Mouse (Mus musculus): Measurements from ENCODE around the gene Mcm3. TPM values are rescaled to one million over a fixed set of nuclear protein-coding genes. Genes with fewer than 3 reads are reported as not detected.

Mcm3 gene
- polyA plus RNA-seq (2014; fragmentation: Nextera tagmentation; extraction: Ambion mirVana) = 16.6 and 28.3 TPM in 2 replicates

- H3K4me2 ChIP-seq (ENCODE audit: low read length) = peak within 1 kb of the TSS; percentile 82
- ATAC-seq (ENCODE audit: low FRiP score, low TSS enrichment) (peak; percentile 100), DNase-seq (peak; percentile 97)
- under 1% methylated on average over 52 of the region's 52 CpGs for WGBS
- H3K36me3 ChIP-seq (ENCODE audit: control insufficient read depth, insufficient read depth, low read length) = no peaks in the 10 kb centered on the region
- no peaks in the 10 kb centered on the region for H3K4me1 ChIP-seq (ENCODE audit: control insufficient read depth, insufficient read depth, low read length)
- H3K9me3 ChIP-seq (ENCODE audit: control insufficient read depth, low read length) = no peaks in the 10 kb centered on the region
- peak within 1 kb of the TSS; percentile 52 for H3K4me3 ChIP-seq (replicated peaks; ENCODE audit: low read depth, low read length)
- no peak within 1 kb of the TSS for H3K27ac ChIP-seq (replicated peaks; ENCODE audit: low read depth, low read length)
- H3K9ac ChIP-seq (replicated peaks; ENCODE audit: low read length) = peak within 1 kb of the TSS; percentile 42; the same call in 1 of the 2 replicates
- H3K27me3 ChIP-seq (ENCODE audit: control insufficient read depth, insufficient read depth, low read length) = no peaks in the 10 kb centered on the region
Measured at GRCm38 (mm10) chr1:20819771-20820605, at the start of gene Mcm3. TSS of gene Mcm3 (minus strand) at chr1:20820312.

GRCm38 (mm10) chr1:20868036-20868435 lies 47.9 kb upstream of the Mcm3 start:
- DNase-seq (peak; percentile 25), ATAC-seq (ENCODE audit: low FRiP score, low TSS enrichment) (peak; percentile 18; the same call in 1 of the 2 replicates)
- Histone ChIP-seq H3K27me3 (ENCODE audit: control insufficient read depth, insufficient read depth, low read length) (no peaks in the 10 kb centered on the region), H3K4me2 (ENCODE audit: low read length) (0 out of 2 replicates have a peak overlapping the region, but pooled peaks have one; percentile 0), H3K4me3 (replicated peaks; ENCODE audit: low read depth, low read length) (no peak overlapping the region), H3K27ac (replicated peaks; ENCODE audit: low read depth, low read length) (peak overlapping the region; percentile 14; the same call in 1 of the 2 replicates), H3K36me3 (ENCODE audit: control insufficient read depth, insufficient read depth, low read length) (no peaks in the 10 kb centered on the region), H3K9ac (replicated peaks; ENCODE audit: low read length) (no peak overlapping the region), H3K4me1 (ENCODE audit: control insufficient read depth, insufficient read depth, low read length) (peaks cover 13% of the 10 kb centered on the region), H3K9me3 (ENCODE audit: control insufficient read depth, low read length) (no peaks in the 10 kb centered on the region)
- 17% methylated on average over 9 of the region's 9 CpGs for WGBS

- ATAC-seq (ENCODE audit: low FRiP score, low TSS enrichment) (peak; percentile 64), DNase-seq (peak; percentile 72)
- Histone ChIP-seq H3K9me3 (ENCODE audit: control insufficient read depth, low read length) (no peaks in the 10 kb centered on the region), H3K4me2 (ENCODE audit: low read length) (0 out of 2 replicates have a peak overlapping the region, but pooled peaks have one; percentile 15), H3K4me1 (ENCODE audit: control insufficient read depth, insufficient read depth, low read length) (peaks cover 13% of the 10 kb centered on the region), H3K9ac (replicated peaks; ENCODE audit: low read length) (no peak overlapping the region), H3K27ac (replicated peaks; ENCODE audit: low read depth, low read length) (peak overlapping the region; percentile 14; the same call in 1 of the 2 replicates), H3K36me3 (ENCODE audit: control insufficient read depth, insufficient read depth, low read length) (no peaks in the 10 kb centered on the region), H3K4me3 (replicated peaks; ENCODE audit: low read depth, low read length) (no peak overlapping the region), H3K27me3 (ENCODE audit: control insufficient read depth, insufficient read depth, low read length) (no peaks in the 10 kb centered on the region)
- WGBS = 7% methylated on average over 8 of the region's 8 CpGs
Measured at GRCm38 (mm10) chr1:20867241-20867902, 47.3 kb upstream of the Mcm3 start.

GRCm38 (mm10) chr1:20863452-20864172 lies 43.5 kb upstream of the Mcm3 start:
- WGBS = 89% methylated on average over 5 of the region's 5 CpGs
- no peak overlapping the region for H3K9ac ChIP-seq (replicated peaks; ENCODE audit: low read length)
- no peaks in the 10 kb centered on the region for H3K27me3 ChIP-seq (ENCODE audit: control insufficient read depth, insufficient read depth, low read length)
- DNase-seq (no peak), ATAC-seq (ENCODE audit: low FRiP score, low TSS enrichment) (no peak)
- H3K27ac ChIP-seq (replicated peaks; ENCODE audit: low read depth, low read length) = no peak overlapping the region
- no peak overlapping the region for H3K4me2 ChIP-seq (ENCODE audit: low read length)
- H3K4me3 ChIP-seq (replicated peaks; ENCODE audit: low read depth, low read length) = no peak overlapping the region
- no peaks in the 10 kb centered on the region for H3K36me3 ChIP-seq (ENCODE audit: control insufficient read depth, insufficient read depth, low read length)
- H3K9me3 ChIP-seq (ENCODE audit: control insufficient read depth, low read length) = no peaks in the 10 kb centered on the region
- H3K4me1 ChIP-seq (ENCODE audit: control insufficient read depth, insufficient read depth, low read length) = peaks cover 13% of the 10 kb centered on the region

- no peak for DNase-seq
- H3K27me3 ChIP-seq (ENCODE audit: control insufficient read depth, insufficient read depth, low read length) = no peaks in the 10 kb centered on the region
- no peak overlapping the region for H3K27ac ChIP-seq (replicated peaks; ENCODE audit: low read depth, low read length)
- no peak for ATAC-seq (ENCODE audit: low FRiP score, low TSS enrichment)
- H3K36me3 ChIP-seq (ENCODE audit: control insufficient read depth, insufficient read depth, low read length) = no peaks in the 10 kb centered on the region
- H3K9me3 ChIP-seq (ENCODE audit: control insufficient read depth, low read length) = no peaks in the 10 kb centered on the region
- H3K4me2 ChIP-seq (ENCODE audit: low read length) = no peak overlapping the region
- no peaks in the 10 kb centered on the region for H3K4me1 ChIP-seq (ENCODE audit: control insufficient read depth, insufficient read depth, low read length)
- no peak overlapping the region for H3K9ac ChIP-seq (replicated peaks; ENCODE audit: low read length)
- H3K4me3 ChIP-seq (replicated peaks; ENCODE audit: low read depth, low read length) = no peak overlapping the region
- 90% methylated on average over 3 of the region's 3 CpGs for WGBS
Measured at GRCm38 (mm10) chr1:20861865-20862264, 41.8 kb upstream of the Mcm3 start.

GRCm38 (mm10) chr1:20860775-20861174 lies 40.7 kb upstream of the Mcm3 start:
- Histone ChIP-seq H3K4me1 (ENCODE audit: control insufficient read depth, insufficient read depth, low read length) (no peaks in the 10 kb centered on the region), H3K4me2 (ENCODE audit: low read length) (no peak overlapping the region), H3K9ac (replicated peaks; ENCODE audit: low read length) (no peak overlapping the region), H3K27me3 (ENCODE audit: control insufficient read depth, insufficient read depth, low read length) (no peaks in the 10 kb centered on the region), H3K27ac (replicated peaks; ENCODE audit: low read depth, low read length) (no peak overlapping the region), H3K36me3 (ENCODE audit: control insufficient read depth, insufficient read depth, low read length) (no peaks in the 10 kb centered on the region), H3K4me3 (replicated peaks; ENCODE audit: low read depth, low read length) (no peak overlapping the region), H3K9me3 (ENCODE audit: control insufficient read depth, low read length) (no peaks in the 10 kb centered on the region)
- DNase-seq (no peak), ATAC-seq (ENCODE audit: low FRiP score, low TSS enrichment) (no peak)
- 72% methylated on average over 3 of the region's 3 CpGs for WGBS

- WGBS = 81% methylated on average over 7 of the region's 7 CpGs
- ATAC-seq (ENCODE audit: low FRiP score, low TSS enrichment) (no peak), DNase-seq (no peak)
- Histone ChIP-seq H3K4me2 (ENCODE audit: low read length) (no peak overlapping the region), H3K4me1 (ENCODE audit: control insufficient read depth, insufficient read depth, low read length) (no peaks in the 10 kb centered on the region), H3K4me3 (replicated peaks; ENCODE audit: low read depth, low read length) (no peak overlapping the region), H3K27me3 (ENCODE audit: control insufficient read depth, insufficient read depth, low read length) (no peaks in the 10 kb centered on the region), H3K9me3 (ENCODE audit: control insufficient read depth, low read length) (peaks cover 3% of the 10 kb centered on the region; the same call in 1 of the 2 replicates), H3K27ac (replicated peaks; ENCODE audit: low read depth, low read length) (no peak overlapping the region), H3K36me3 (ENCODE audit: control insufficient read depth, insufficient read depth, low read length) (no peaks in the 10 kb centered on the region), H3K9ac (replicated peaks; ENCODE audit: low read length) (no peak overlapping the region)
Measured at GRCm38 (mm10) chr1:20856924-20857902, 37.1 kb upstream of the Mcm3 start.

Measured in midbrain, embryonic 14.5 days (tissue).